Mouse (Mus musculus) frontal cortex, postnatal 25 days (tissue): ENCODE data around the gene Coro2b.
"Not testable (repeated sequence)": the region's sequence is repeated elsewhere in the genome, so short reads cannot be mapped to it uniquely, and the experiment has no call there.

Source experiments
- DNase-seq, 2 experiments: peaks; one replicate each; pipeline ENCODE4 v3.0.0; 2022; ENCODE audit warnings: low spot score in 2 of 2

The Coro2b gene

DNA sequence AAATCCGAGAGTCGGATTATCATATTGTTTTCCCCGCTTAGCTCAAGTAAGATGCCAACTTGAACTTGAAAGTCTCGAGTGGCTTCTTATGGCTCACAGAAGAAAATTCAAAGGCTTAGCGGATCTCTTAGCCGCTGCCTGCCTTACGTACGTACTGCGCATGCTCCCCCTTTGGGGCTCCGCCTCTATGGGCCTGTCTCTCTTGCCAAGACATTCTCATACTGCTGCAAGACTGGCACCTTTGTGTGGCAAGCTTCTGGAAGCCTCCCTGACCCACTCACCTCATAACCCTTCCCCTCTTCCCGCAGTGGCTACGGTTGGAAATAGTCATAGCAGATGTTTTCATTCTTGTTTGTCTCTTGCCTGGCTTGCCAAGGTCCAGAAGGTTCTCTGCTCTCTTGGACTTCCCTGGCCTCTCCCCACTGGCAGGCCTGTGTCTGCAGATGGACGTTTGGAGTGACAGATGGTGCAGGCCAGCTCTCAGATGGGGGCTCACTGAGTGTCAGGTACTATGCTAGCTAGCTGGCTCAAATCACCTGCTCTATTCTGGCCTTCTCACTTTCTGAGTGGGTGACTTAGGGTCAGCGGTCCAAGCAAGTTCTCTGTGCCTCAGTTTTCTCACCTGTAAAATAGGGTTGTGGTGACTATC lies 65.2 kb downstream of the Coro2b start:
- DNase-seq = no peak

DNA sequence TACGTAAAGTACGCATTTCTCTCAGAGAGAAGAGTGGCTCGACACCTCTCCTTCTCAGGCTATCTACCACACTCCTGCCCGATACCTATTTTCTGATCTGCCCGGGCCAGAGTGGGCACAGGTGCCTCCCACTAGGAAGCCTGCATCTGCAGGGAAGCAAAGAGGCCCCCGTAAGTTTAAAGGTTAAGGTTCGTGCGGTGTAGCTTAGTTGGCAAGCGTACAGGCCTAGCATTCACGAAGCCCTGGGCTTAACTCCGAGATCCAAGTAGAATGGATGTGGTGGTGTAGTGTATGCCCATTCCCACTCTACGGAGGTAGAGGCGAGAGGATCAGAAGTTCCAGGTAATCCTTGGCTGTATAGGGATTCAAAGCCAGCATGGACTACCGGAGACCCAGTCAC lies 65.8 kb downstream of the Coro2b start:
- DNase-seq = no peak

DNA sequence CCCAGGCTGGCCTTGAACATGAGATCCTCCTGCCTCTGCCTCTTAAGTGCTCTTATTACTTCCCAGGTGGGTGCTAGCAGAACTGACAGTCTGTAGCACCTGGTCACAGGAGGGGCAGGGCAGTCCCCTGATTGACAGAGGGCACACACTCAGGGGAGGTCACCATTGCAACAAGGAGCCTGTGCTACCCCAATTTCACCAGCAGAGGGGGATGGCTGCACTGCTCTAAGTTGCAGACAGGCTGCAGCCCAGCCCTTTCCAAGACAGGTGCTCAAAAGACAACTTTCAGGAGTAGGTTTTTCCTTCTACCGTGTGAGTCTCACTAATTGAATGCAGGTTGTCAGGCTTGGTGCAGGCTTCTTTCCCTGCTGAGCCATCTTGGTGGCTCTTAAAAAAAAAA lies 66.4 kb downstream of the Coro2b start:
- DNase-seq = peak; percentile 67 to 77

DNA sequence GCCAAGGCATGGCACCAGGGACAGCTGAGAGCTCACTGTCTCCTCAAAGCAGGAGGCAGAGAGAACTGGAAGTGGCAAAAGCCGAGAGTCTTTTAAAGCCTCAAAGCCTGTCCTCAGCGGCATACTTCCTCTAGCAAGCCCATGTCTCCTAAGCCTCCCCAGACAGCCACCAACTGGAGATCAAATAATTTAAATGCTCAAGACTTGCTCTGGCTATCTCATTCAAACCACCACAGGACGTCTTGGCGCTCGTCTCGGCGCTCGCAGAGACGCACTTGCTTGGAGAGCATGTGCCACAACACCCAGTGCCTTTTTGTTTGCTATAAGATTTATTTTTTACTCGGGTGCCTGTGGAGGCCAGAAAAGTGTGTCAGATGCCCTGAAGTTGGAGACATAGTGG lies 67.1 kb downstream of the Coro2b start:
- no peak for DNase-seq

DNA sequence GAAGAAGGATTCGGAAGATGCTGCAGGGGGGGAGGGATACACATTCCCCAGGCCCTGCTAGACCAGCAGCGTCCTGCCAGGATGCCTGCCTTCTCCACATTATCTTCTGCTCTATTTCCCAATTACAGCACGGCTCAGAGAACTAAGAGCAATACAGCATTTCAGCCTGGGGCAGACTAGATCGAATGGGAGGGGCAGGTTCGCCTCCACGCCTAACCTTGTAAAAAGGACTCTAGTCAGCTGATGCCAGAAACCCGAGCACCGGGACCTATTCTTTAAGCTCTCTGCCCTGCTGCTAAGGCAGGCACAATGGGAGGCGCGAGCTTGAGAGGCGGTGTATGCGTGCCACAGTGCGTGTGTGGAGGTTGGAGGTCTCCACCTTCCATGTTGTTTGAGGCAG lies 67.7 kb downstream of the Coro2b start:
- no peak for DNase-seq

DNA sequence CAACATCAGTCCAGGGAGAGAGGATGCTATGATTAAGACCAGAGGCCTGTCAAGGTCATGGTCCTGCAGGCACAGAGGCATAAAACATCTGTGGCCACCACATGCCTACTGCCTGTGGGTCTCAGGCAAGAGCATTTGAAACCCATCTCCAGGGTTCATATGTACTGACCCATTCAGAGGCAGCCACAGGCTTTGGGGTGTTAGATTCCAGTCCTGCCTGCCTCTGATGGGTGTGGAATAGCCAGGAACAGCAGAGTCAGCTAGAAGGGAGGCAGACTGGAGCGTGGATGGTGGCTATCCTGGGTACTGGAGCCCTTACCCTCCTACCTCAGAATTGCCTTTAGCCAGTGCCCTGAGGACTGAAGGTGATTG lies 69.4 kb downstream of the Coro2b start:
- DNase-seq = no peak

DNA sequence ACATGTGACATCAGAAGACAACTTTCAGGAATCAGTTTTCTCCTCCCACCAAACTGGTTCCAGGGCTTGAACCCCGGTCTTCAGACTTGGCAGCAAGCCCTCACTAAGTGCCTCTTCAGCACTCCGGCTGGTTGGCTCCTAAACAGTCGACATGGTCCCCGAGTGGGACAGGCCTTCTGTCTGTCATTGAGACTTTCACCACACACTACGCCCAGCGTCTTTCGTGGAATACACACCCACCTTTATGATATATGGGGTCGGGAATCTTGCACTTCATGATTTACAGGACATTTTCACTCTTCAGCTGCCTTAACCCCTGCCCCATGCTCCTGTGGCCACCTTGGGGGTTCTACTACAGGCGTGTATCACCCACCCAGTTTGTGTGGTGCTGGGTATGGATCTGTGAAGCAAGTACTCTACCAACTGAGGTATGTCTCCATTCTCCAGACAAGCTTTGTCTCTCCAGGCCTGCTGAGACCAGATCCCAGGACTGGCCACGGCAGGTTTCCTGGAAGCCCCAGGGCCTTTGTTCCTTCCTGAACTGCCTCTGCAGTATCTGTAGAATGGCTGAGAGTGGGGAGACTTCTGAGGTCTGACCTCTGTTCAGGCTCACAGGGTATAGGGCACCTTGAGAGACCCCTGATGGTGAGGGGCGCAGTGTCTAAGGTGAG lies 70.0 kb downstream of the Coro2b start:
- DNase-seq = no peak

DNA sequence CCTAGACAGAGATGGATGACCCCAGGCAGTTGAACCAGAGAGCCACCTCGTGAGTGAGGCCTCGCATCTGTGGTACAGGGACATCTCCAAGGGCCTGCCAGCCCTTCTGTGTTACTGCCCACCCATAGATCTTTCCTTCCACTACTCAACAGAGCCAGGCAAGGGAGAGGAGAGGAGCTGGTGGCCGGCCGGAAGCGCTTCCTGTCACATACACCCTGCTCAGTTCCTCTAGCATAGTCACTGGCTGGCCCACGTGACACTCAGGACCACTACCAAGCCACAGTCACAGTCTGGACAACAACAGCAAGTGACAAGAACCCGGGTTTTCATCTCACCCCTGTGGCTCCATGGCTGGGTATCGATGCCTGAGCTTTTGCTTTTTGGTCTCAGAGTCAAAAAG lies 70.8 kb downstream of the Coro2b start:
- DNase-seq = no peak

DNA sequence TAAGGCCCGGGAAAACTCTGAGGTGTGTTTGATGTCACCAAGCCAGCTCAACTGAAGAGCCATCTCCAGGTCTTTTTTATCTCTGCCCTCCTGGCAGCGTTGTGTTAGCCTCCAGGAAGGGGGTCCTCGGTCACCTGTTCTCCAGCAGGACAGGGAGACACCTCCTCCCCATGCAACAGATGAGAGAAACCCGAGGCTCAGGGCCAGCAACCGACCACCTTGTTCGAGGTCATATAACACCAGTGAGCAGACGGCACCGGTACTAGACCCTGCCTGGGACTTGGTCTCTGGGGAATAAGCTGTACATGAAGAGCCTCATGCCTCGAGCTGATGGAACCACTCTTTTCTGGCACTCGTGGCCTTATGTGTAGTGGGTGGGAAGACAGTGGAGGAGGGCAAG lies 72.1 kb downstream of the Coro2b start:
- no peak for DNase-seq

DNA sequence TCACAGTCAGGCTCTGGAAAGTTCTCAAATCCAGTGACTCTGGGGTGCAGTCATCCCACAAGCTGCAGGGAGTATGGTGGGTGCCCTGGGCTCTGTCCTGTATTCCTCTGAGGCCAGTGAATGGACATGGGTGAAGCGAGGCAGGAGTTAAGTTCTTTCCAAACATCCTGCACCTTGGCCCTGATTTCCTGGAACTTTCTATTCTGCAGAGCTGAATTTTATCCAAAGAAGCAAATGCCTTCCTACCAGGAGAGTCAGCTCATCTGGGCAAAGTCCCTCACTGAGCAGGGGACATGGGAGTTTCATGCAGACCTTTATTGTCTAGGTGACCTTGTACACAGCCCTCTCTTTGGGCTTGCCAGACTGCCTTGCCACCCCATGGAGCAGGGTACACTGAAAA lies 75.1 kb downstream of the Coro2b start:
- no peak for DNase-seq

DNA sequence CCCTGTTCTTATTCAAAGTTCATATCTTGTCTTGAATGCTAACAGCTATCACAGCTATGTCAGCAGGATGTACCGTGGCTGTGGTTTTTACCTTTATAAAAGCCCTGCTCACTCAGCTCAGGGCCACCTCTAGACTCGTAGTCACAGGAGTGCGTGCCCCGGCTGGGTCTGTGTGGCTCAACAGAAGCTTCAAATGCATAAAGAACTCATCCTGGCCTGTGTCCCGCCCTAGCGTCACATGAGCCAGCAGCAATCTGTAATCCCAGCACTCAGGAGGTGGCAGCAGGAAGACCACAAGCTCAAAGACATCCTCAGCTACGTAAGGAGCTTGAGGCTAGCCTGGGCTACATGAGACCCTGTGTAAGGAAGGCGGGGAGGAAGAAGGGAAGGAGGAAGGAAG lies 75.7 kb downstream of the Coro2b start:
- DNase-seq = no peak

DNA sequence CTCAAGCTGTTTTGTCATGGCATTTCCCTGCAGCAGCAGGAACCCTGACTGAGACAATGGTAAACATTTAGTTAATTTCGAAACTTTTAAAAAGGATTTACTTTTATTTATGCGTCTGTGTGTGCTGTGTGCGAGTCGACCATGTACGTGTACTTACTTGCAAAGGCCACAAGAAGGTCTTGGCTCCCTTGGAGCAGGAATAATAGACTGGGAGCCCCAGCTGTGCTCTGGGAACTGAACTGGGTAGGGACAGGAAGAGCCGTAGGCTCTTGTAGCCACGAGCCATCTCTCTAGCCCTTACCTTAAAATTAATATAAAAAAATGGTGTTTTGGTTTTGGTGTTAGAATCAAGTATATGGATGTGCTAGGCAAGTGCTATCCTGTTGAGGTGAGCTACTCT lies 76.8 kb downstream of the Coro2b start:
- no peak for DNase-seq

DNA sequence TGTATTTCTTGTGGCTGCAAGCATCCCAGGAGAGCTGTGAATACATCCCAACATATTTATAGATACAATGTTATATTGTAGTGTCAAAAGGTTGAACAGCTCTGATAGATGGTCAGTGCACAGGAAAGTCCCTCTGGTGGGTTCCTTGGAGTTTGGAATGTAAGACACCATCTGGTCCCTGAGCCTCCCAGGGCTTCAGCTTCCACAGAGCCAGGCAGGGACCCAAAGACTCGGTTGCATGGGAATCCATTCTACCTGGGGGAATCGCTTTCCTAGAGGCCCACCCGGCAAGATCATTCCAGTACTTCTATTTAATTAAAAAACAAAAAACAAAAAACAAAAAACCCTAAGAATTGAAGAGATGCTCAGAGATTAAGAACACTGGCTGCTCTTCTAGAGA lies 78.4 kb downstream of the Coro2b start:
- DNase-seq = no peak

DNA sequence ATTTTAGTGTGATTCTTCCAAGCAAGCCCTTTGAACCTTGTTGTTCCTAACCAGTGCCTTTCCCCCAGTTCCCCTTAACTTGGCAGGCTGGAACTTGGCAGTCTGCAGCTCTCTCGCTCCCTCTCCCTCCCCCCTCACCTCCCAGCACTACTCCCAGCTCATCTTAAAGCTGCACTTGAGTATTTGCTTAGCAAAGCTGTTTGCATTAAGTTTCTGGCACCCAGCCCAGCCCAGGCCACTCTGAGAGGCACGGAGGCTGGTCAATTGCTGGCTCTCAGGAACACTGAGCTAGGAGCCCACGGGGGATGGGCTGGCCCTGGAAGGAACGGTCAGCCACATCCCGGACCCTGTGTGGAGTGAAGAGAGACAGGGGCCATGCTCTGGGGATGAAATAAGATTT lies 80.8 kb downstream of the Coro2b start:
- no peak for DNase-seq

DNA sequence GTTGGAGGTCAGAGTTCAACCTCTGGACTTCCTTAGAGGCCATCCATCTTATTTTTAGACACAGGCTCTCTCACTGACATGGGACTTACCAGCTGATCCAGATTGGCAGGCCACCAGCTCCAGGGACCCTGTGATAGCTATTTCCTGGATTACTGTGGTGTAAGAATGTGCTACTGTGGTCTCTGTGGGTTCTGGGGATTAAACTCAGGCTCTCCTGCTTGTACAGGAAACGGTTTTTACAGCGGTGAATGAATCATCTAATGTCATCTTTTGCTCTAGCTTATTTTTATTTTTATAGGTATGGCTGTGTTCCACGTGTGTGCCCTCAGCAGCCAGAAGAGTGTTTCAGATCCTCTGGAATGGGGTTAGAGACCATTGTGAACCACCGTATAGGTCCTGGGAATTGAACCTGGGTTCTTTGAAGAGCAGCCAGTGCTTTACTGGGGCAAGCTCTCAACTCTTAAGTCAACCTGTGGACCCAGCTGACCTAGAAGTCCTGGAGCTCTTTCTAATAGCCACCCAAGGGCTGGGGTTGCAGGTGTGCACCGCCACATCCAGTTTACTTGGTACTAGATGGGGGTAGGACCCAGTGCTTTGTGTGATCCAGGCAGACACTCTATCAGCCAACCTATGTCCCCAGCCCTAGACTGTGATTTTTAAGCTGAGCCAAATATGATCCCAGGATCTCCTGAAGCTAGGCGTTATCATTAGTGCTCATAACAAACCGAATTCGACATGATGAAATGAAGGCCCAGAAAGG lies 81.5 kb downstream of the Coro2b start:
- DNase-seq = no peak

DNA sequence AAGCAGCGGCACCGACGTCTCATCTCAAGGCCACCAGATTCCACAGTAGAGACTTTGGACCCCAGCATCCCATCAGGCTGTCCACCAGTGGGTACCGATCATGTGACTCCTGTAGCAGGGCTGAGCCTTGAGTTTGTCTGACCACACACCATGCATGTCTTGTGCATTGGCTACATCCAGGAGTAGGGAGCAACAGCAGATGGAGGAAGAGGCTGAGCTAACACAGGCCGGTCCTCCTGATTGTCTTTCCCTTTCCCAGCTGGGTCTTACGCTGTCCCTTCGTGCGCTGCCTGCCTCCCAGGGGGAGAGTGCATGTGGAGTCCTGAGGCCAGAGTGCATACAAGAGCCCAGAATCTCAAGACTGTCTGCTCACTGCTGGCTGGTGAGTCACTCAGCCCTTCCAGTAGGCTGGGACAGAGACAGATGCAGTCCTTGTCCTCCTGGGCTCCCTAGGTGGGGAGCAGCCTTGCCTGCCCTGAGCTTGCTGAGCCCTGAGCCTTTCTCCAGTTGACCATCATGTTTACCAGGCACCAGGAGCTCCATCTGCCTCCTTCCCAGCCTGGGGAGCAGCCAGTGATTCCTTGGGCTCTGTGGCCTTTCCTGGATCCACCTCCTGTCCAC lies 84.4 kb downstream of the Coro2b start:
- DNase-seq = no peak

DNA sequence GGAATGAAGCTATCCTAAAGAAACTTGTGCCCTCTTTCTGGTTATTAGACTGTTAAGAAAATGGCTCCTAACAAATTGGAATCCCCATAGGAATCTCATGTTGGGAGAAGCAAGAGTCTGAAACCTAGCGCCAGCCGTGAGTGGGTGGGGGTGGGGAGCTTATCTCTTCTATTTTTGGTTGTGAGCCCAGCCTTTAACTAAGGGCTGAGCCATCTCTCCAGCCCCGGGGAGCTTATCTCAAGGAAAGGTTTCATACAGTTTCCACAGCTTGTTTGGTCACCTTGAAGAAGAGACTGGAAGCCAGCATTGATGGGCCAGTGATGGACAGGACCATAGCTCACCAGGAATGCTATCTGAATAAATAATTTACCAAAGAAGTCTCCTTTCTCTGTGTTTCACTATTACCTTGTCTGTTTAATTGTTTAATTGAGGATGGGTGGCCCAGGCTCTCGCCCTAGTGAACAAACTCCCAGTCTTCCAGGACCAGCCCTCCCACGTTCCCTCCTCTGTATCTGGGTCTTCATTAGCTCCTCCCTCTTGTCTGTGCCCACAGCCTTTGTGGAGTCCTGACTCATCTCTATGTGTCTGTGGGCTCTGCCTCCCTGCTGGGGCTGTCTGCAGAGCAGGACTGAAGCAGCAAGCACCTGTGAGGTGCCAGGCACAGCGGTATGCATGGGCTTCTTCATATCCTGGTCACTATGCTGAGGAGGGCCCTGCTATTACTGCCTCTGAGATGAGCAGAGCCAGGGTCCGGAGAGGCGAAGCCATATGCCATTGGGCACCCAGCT lies 85.1 kb downstream of the Coro2b start:
- no peak for DNase-seq

DNA sequence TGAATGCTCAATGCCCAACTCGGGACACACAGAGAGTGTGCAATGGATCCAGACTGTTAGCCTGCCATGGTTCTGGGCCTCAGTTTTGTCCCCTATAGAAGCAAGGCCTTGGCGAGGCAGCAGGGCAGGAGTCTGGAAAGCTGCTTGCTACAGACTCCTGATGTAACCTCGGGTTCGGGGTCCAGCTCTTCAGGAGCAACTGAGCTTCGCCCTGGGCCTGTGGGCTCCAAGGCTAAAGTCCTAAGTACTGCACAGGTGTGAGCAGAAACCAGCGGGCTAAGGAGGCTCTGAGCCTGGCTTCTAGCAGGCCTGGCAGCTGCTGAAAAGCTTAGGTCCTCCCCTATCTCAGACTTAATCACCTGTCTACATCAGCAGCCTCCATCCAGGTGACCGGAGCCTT lies 86.0 kb downstream of the Coro2b start:
- DNase-seq = no peak

DNA sequence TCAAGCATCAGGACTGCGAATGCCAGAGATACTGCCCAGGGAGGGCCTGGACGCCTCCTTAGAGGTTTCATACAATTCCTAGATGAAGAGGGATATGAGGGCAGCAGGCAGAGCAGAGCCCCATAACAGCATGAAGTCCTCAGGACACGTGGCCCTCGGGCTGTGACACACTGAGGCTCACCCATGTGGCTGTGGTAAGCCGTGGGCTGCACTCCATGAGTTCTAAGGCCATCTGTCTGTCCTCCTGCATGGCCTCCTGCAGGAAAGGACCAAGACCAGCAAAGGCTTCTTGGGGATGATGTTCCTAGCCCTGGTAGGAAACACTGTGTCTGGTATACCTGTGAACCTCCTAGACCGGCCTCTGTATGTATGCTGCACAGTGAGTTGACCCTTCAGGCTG lies 86.5 kb downstream of the Coro2b start:
- no peak for DNase-seq

DNA sequence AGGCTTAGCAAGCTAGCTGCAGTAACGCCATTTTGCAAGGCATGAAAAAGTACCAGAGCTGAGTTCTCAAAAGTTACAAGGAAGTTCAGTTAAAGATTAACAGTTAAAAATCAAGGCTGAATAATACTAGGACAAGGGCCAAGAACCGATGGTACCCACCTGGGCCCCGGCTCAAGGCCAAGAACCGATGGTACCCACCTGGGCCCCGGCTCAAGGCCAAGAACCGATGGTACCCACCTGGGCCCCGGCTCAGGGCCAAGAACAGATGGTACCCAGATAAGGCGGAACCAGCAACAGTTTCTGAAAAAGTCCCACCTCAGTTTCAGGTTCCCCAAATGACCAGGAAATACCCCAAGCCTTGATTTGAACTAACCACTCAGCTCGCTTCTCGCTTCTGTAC lies 89.5 kb downstream of the Coro2b start:
- not testable (repeated sequence) for DNase-seq

DNA sequence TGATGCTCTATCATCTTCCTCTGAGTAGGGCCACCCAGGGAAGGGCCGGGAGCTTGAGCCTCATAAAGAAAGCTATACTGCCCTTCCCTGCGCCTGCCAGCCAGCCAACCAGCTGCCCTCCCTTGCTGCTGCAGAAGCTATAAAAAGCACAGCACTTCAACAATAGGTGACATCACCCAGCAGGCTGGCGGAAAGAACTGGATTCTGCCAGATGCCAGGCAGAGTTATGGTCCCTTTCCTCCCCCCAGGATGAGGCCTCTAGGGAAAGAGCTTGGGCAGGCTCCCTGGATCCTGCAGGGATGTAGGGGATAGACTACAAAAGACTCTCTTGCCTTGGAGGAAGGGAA lies 98.1 kb downstream of the Coro2b start:
- DNase-seq = peak in 1 of 2 experiments; percentile 56

DNA sequence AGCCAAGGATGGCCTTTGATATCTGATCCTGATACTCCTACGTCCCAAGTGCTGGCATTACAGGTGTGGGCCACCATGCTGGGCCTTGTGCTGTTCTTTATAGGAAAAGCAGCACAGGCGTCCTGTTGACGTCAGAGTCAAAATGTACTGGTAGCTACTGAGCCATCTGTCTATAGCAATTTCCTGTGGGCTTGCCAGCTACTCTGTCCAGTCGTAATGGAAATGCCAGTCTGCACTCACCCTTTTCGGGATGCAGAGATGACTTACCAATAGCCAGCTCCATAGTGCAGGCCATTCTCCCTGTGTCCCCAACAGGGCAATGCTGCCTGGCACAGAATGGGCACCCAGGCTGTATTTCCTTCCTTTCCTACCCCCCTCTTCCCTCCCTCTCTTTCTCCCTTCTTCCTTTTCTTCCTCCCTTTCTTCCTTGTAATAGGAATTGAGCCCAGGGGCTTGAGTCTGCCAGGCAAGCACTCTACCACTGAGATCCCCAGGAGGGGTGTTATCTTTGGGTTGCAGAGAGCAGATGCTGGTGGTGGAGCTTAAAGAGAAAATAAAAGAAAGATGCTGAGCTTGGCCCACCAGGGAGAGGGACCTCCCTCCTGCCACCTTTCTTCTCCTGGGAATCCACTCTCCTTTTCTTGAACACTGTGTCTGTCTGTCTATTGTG lies 98.6 kb downstream of the Coro2b start:
- no peak for DNase-seq
